Mouse (Mus musculus) cerebellum, adult 2 months (tissue): ENCODE results near the gene Tmem33.

ENCODE experiments used
- CTCF ChIP-seq: fragments of 200-500 bp; IDR thresholded peaks from 2 replicates; pipeline ENCODE4 v1.5.1; 2011; ENCODE audit warnings: low read depth, mild to moderate bottlenecking, control low read depth, low read length, moderate library complexity, borderline replicate concordance; ENCODE audit not compliant: insufficient read depth
- POLR2A ChIP-seq: fragments of 200-500 bp; IDR thresholded peaks from 2 replicates; pipeline ENCODE4 v1.6.1; 2011; ENCODE audit warnings: low read length, control low read depth, borderline replicate concordance; ENCODE audit not compliant: insufficient read depth

DNA sequence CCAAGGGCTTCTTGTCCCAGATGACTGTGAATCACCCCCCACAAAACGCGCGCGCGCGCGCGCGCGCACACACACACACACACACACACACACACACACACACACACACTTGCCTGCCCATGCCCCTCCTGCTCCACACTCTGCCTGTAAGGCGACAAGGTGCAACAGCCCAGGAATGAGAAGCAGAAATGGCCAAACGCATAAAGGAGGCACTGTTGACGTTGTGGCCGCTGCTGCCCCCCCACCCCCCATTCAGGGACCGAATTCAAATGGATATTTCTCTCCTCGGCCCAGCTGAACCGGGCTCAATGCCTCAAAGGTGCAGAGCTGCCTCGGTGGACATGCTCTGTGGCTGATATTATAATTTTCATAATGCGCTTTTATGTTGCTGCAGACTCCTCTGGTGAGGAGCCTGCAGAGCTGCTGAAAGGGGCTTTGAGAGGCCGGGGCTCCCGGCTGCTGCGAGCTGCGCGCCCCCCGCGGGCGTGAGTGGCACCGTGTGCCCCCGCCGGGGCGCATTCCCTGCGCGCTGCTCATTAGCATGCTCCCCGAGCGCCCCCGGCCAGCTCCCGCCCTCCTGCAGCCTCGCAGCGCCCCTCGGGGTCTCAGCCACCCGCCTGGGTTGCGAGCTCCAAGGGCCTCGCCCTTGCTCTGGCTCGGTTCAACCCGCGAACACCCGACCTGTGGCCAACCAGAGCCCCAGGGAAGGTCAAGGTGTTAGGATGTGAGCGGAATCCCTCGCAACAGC lies 44.2 kb upstream of the Tmem33 start:
- TF ChIP-seq POLR2A (no peak), CTCF (no peak)
